Mouse (Mus musculus): Measurements from ENCODE around the gene Vps11. TPM values are rescaled to one million over a fixed set of nuclear protein-coding genes. Genes with fewer than 3 reads are reported as not detected.

The Vps11 gene
- polyA plus RNA-seq, 1 experiment: 22.3 TPM

DNA sequence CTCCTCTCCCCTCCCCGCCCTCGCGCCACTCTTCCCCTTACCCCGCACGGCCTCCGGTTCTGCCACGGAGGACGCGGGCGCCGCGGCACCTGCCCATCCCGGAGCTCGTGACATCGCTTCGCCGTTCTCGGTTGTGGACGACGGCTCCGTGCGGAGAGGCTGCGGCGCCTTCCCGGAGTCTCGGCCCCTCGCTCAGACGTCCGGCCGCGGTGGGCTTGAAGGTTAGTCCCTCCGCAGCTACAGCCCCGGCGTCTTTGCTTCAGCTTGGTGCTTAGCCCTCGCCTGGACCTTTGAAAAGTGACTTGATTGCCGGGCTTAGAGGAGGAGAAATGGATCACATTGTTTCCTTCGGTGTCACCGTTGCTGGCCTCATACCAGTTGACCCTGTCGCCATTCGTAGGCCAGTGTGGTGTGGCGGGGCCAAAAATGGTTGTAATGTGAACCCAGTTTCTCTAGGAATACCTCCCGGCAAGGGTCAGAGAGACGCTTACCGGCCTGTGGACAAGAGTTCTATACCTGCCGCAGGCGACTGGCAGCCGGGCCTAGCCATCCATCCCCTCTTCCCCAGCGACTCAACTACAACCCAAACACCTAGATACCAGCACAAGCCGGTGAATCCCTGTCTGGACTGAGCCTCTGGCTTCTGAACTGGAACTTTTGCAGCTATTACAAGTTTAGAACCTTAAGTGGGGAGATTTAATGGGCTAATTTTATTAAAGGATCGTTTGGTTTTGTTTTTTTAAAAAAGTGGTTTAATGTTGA is 26.0 kb downstream of the Vps11 start:
- TF ChIP-seq POLR2A (IDR thresholded peaks at IDR 0.05; ENCODE audit: low read depth, low read length) (no peak; the same call in 1 of the 2 replicates), CTCF (IDR thresholded peaks at IDR 0.05; ENCODE audit: extremely low read depth, insufficient read length, insufficient replicate concordance, low read depth, low read length) (no peak)
- no peaks in the 10 kb centered on the region for H3K27me3 ChIP-seq (ENCODE audit: control insufficient read depth, insufficient read depth, low read length)
- H3K4me1 ChIP-seq (ENCODE audit: control insufficient read depth, insufficient read depth, insufficient read length, low read length): peaks cover 2% of the 10 kb centered on the region; the same call in 1 of the 2 replicates
- H3K27ac ChIP-seq (ENCODE audit: insufficient read depth, low read depth, low read length): peak overlapping the region; percentile 74
- peak overlapping the region; percentile 75 for H3K4me3 ChIP-seq (ENCODE audit: low read depth, low read length)
- H3K36me3 ChIP-seq (ENCODE audit: control insufficient read depth, insufficient read depth, low read length): peaks cover 26% of the 10 kb centered on the region
- WGBS: under 1% methylated on average over 50 of the region's 50 CpGs

- no peaks in the 10 kb centered on the region for H3K27me3 ChIP-seq (ENCODE audit: control insufficient read depth, insufficient read depth, low read length)
- H3K4me3 ChIP-seq (ENCODE audit: low read depth, low read length): peak within 1 kb of the TSS; percentile 75
- WGBS: under 1% methylated on average over 91 of the region's 91 CpGs
- H3K4me1 ChIP-seq (ENCODE audit: control insufficient read depth, insufficient read depth, insufficient read length, low read length): peaks cover 2% of the 10 kb centered on the region; the same call in 1 of the 2 replicates
- peaks cover 25% of the 10 kb centered on the region for H3K36me3 ChIP-seq (ENCODE audit: control insufficient read depth, insufficient read depth, low read length)
- H3K27ac ChIP-seq (ENCODE audit: insufficient read depth, low read depth, low read length): peak within 1 kb of the TSS; percentile 74
- peak; percentile 36; the same call in 1 of the 2 replicates for TF ChIP-seq CTCF (IDR thresholded peaks at IDR 0.05; ENCODE audit: extremely low read depth, insufficient read length, insufficient replicate concordance, low read depth, low read length)
- peak; percentile 100 for TF ChIP-seq POLR2A (IDR thresholded peaks at IDR 0.05; ENCODE audit: low read depth, low read length)
Measured at GRCm38 (mm10) chr9:44334396-44335330, 26.8 kb downstream of the Vps11 start, which contains the start of gene H2afx. Gene H2afx (plus strand): TSS chr9:44334694.

GRCm38 (mm10) chr9:44332918-44333638 is 28.4 kb downstream of the Vps11 start:
- no peak for TF ChIP-seq CTCF (IDR thresholded peaks at IDR 0.05; ENCODE audit: extremely low read depth, insufficient read length, insufficient replicate concordance, low read depth, low read length)
- no peak for TF ChIP-seq POLR2A (IDR thresholded peaks at IDR 0.05; ENCODE audit: low read depth, low read length)
- WGBS: 94% methylated on average over 13 of the region's 13 CpGs
- H3K27me3 ChIP-seq (ENCODE audit: control insufficient read depth, insufficient read depth, low read length): no peaks in the 10 kb centered on the region
- H3K4me1 ChIP-seq (ENCODE audit: control insufficient read depth, insufficient read depth, insufficient read length, low read length): peaks cover 2% of the 10 kb centered on the region
- H3K36me3 ChIP-seq (ENCODE audit: control insufficient read depth, insufficient read depth, low read length): peaks cover 25% of the 10 kb centered on the region
- H3K4me3 ChIP-seq (ENCODE audit: low read depth, low read length): no peak overlapping the region
- H3K27ac ChIP-seq (ENCODE audit: insufficient read depth, low read depth, low read length): no peak overlapping the region

GRCm38 (mm10) chr9:44330736-44331135 is 30.7 kb downstream of the Vps11 start:
- Histone ChIP-seq H3K27me3 (ENCODE audit: control insufficient read depth, insufficient read depth, low read length) (no peaks in the 10 kb centered on the region), H3K4me3 (ENCODE audit: low read depth, low read length) (no peak overlapping the region), H3K36me3 (ENCODE audit: control insufficient read depth, insufficient read depth, low read length) (peaks cover 22% of the 10 kb centered on the region), H3K27ac (ENCODE audit: insufficient read depth, low read depth, low read length) (no peak overlapping the region), H3K4me1 (ENCODE audit: control insufficient read depth, insufficient read depth, insufficient read length, low read length) (peaks cover 5% of the 10 kb centered on the region; the same call in 1 of the 2 replicates)
- TF ChIP-seq POLR2A (IDR thresholded peaks at IDR 0.05; ENCODE audit: low read depth, low read length) (no peak), CTCF (IDR thresholded peaks at IDR 0.05; ENCODE audit: extremely low read depth, insufficient read length, insufficient replicate concordance, low read depth, low read length) (no peak)
- WGBS: 32% methylated on average over 6 of the region's 6 CpGs

DNA sequence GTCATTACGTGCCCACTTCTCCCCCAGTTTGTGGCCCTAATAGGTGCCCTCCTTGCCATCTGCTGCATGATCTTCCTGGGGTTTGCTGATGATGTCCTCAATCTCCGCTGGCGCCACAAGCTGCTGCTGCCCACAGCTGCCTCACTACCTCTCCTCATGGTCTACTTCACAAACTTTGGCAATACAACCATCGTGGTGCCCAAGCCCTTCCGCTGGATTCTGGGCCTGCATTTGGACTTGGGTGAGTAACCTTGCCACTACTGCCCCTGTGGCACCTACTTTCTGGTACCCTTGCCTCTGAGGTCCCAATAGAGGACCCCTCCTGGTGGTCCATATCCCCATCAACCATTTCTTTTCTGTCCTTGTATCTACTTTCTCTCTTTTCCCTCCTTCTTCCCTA is 33.5 kb downstream of the Vps11 start:
- peaks cover 17% of the 10 kb centered on the region for H3K36me3 ChIP-seq (ENCODE audit: control insufficient read depth, insufficient read depth, low read length)
- no peaks in the 10 kb centered on the region for H3K27me3 ChIP-seq (ENCODE audit: control insufficient read depth, insufficient read depth, low read length)
- peak overlapping the region; percentile 95 for H3K4me3 ChIP-seq (ENCODE audit: low read depth, low read length)
- H3K27ac ChIP-seq (ENCODE audit: insufficient read depth, low read depth, low read length): no peak overlapping the region
- H3K4me1 ChIP-seq (ENCODE audit: control insufficient read depth, insufficient read depth, insufficient read length, low read length): peaks cover 5% of the 10 kb centered on the region; the same call in 1 of the 2 replicates
- WGBS: 85% methylated on average over 5 of the region's 5 CpGs
- TF ChIP-seq POLR2A (IDR thresholded peaks at IDR 0.05; ENCODE audit: low read depth, low read length) (no peak), CTCF (IDR thresholded peaks at IDR 0.05; ENCODE audit: extremely low read depth, insufficient read length, insufficient replicate concordance, low read depth, low read length) (no peak)

GRCm38 (mm10) chr9:44327064-44327711 is 34.3 kb downstream of the Vps11 start:
- Histone ChIP-seq H3K27me3 (ENCODE audit: control insufficient read depth, insufficient read depth, low read length) (no peaks in the 10 kb centered on the region), H3K36me3 (ENCODE audit: control insufficient read depth, insufficient read depth, low read length) (peaks cover 10% of the 10 kb centered on the region), H3K4me1 (ENCODE audit: control insufficient read depth, insufficient read depth, insufficient read length, low read length) (peaks cover 5% of the 10 kb centered on the region; the same call in 1 of the 2 replicates), H3K4me3 (ENCODE audit: low read depth, low read length) (peak overlapping the region; percentile 95), H3K27ac (ENCODE audit: insufficient read depth, low read depth, low read length) (peak overlapping the region; percentile 84)
- under 1% methylated on average over 22 of the region's 22 CpGs for WGBS
- TF ChIP-seq POLR2A (IDR thresholded peaks at IDR 0.05; ENCODE audit: low read depth, low read length): no peak
- no peak for TF ChIP-seq CTCF (IDR thresholded peaks at IDR 0.05; ENCODE audit: extremely low read depth, insufficient read length, insufficient replicate concordance, low read depth, low read length)

All from small intestine, adult 2 months (tissue).